Mouse (Mus musculus) liver, adult 2 months (tissue): ENCODE measurements around the gene Plpp2.

Source experiments
- CTCF ChIP-seq: fragments of 200-500 bp; IDR thresholded peaks from 2 replicates; pipeline ENCODE4 v1.5.1; 2011; ENCODE audit warnings: low read depth, low read length, control low read depth
- POLR2A ChIP-seq: fragments of 200-500 bp; IDR thresholded peaks from 2 replicates; pipeline ENCODE4 v1.6.1; 2011; ENCODE audit warnings: low read length, control low read depth; ENCODE audit not compliant: insufficient read depth; ENCODE audit errors: extremely low read depth

GRCm38 (mm10) chr10:79559716-79560115, 26.1 kb upstream of the Plpp2 start:
- TF ChIP-seq POLR2A (no peak), CTCF (no peak)
